Mouse (Mus musculus) skeletal muscle tissue, adult 2 months (tissue): ENCODE results near the gene Tex37.

Experiments
- DNase-seq: peaks from one replicate; pipeline ENCODE4 v3.0.0-alpha.2; 2012; ENCODE audit warnings: low read depth, low spot score

The Tex37 gene

DNA sequence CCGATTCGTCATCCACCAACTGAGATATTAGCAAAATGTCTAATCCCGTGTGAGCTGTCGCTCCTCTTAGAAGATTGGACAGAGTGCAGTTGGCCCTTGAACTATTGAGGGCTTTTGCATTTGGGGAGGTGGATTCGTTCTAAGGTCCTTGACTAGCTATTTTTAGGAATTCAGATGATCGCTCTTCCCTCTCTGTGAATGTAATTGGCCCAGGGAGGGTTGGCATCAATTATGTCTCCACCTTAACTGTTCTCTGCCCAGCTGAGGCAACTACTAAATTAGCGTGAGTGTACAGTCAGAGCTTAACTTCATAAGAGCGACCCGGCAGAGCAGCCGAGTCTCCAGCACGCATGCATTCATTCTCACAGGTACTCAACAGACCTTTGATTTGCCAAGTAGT lies 30.7 kb downstream of the Tex37 start:
- no peak for DNase-seq

DNA sequence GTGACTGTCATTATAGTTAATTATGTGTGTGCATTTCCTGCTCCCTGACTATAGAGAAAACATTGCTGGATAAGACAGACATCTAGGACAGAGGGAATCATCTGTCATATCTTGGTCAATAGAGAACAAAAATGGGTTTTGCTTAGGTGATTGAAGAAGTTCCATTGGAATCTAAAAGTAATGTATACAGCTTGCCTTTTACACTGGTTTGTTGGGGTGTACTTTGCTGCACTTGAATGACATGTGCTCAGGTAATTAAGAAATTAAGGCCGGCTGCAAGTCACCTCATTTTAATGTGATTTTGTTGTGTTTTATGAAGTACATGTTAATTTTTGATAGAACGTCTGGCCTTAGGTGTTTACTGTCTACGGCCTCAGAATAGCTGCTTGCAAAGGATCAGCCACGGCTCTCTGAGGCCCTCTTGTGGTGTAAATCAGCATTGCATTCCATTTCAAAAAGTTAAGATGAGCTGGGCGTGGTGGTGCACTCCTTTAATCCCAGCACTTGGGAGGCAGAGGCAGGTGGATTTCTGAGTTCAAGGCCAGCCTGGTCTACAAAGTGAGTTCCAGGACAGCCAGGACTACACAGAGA lies 37.9 kb downstream of the Tex37 start:
- DNase-seq: peak; percentile 64

DNA sequence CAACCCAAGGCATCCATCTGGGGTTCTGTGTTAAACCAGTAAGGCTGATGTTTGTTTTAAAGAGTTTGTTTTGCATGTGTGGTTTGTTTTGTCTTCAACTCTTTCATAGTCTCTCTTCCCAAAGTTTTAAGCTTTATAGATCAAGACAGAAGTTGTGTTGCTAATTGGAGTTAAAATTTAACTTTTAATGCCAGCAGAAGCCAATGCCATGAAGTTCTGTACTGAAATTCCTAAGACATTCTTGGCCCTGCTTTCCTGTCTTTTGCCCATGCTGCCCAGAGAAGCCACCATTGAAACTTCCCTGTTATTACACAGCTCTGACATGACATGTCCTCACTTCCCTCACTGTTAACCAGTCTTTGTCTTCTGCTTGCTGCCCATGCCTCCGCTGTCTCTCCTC lies 43.7 kb downstream of the Tex37 start:
- no peak for DNase-seq

DNA sequence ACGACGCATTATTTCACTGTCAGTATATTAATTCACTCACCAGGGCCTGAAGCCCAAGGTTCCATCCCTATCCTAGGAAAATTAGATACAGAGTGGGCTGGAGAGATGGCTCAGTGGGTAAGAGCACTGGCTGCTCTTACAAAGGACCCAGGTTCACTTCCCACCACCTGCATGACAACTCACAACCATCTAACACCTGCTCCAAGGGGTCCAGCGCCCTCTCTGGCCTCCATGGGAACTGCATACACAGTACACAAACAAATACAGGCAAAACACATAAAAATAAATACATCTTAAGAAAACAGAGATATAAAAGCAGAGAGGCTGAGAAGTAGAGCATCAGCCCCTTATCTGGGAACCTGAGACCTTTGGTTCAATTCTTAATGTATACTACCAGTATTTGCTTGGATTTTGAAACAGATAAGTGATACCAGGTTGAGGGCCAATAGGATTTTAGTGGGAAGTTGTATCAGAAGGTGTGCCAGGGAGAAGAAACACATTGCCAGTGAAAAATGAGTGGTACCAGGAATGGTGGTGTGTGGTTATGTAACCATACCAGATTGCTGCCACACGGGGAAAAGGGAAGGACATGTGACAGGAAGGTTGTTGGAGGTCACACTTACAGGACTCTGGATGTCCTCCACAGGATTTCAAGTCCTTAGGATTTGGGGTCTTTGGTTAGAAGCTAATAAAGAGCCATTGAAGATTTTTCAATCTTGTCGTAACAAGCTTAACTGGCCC lies 44.5 kb downstream of the Tex37 start:
- DNase-seq: no peak

DNA sequence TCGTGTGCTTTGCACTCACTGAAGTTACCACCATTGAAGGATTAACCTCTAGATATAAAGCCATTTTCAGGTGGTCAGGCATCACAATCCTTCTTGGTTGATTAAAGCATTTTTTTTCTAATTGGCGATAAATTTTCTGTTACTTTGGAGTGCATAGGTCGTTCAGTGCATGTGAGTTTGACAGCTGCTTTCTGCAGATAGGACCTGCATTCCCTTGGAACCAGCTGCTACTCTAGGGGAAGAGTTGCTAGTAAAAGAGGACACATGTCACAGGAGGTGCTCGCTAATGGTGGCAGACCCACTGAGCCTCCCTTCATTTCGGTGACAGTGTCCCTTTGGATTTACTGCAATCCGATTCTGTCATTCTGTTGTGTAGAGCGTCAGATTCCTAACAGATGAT lies 46.2 kb downstream of the Tex37 start:
- no peak for DNase-seq

DNA sequence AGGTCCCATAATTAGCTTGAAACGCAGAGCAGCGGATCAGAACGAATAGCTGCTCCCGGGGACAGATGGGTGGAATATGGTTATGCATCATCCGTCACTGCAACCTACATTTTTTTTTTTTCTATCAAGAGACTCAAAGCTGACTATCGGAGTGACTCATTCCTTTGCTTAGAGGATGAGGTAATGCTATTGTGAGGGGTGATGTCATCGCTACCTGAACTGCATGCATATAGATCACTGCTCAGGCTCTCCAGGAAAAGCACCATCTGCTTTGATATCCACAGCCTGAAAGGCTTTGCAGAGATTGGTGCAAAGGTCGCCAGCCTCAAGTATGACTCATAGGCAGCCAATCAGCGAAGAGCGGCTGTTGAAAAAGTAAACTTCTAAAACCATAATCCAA lies 46.6 kb downstream of the Tex37 start:
- no peak for DNase-seq

DNA sequence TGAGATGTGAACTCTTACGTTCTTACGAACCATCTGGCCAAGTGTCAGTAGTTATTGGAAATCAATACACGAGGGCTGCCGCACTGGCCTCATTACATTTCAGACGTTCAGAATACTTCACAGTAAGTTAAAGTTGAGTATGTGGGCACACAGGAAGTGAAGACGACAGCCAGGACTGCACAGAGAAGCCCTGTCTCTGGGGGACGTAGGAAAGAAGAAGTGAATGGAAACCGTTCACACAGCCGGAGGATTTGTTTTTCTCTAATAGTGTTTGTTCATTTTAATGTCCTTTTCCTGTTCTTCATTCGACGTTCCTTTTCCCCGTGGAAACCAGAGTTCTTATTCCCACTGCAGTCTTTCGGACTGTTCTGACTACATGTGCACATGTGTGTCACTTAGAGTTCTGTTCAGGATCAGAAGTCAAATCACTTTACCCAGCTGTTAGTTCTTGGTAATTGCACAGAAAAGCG lies 47.2 kb downstream of the Tex37 start:
- no peak for DNase-seq

DNA sequence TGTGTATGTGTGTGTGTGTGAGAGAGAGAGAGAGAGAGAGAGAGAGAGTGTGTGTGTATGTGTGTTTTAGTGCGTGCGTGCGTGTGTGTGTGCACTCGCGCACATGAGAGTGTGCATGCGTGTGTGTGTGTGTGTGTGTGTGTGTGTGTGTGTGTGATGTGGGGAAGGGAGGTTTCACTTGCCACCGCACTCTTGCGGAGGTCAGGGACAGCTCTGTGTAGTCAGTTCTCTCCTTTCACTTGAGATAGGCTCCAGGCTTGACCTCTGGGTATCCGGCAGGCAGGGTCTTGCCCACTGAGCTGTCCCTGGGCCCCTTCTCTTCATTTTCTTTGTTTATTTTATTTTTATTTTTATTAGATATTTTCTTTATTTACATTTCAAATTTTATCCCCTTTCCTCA lies 51.4 kb downstream of the Tex37 start:
- no peak for DNase-seq

DNA sequence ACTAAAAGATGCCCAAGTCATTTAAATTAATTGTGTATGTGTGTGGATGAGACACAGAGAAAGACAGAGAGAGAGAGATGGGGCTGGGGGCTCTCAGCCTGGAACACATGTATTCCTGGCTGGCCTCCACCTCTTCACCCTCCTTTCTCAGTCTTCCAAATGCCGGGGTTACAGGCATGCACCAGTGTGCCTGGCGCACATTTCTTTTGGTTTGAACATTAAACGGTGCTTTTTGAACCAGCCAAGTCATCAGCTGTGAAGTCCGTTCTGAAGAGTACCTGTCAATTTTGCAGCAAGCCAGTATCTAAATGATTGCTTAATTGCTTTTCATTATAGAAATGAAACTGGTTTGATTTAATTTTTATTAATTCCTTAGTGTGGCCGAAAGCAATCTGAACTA lies 52.0 kb downstream of the Tex37 start:
- DNase-seq: no peak

DNA sequence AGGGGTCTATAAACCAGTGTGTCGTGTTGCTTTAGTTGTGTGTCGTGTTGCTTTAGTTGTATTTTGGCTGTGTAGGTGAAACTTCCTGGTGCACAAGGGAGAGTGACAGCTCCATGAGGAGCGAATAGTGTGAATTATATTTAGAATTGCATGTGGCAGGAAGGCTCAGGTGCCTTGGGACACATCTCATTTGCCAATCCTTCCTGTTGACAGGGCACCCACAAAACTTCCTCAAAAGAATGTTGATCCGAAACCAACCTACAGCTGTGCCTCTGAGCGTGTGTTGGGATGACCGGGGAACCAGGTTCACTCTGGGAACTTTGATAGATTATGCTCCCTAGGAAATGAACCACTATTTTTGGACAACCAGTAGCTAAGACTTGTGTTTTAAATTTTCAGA lies 54.4 kb downstream of the Tex37 start:
- no peak for DNase-seq
